ENCODE assay signal across 12 mouse cellular contexts in the genomic region with DNA sequence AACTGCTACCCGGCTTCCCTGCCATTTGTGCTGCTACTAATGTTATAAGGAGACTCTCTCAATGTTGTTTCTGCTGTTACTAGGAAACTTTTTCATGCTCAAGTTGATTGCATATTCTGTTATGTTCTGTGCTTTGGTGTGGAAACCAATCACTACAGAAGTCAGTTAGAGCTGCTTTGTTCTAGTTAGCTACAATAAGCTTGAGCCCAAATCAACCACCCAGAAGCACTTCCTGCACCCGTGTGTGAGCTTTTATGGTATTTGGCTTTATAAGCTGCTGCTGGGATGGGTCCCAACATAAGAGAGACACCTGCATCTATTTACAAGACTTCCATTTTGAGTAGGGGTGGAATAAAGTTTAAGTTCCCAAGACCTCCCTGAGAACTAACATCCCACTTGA.
A peak's percentile ranks its signal among the peaks of the same experiment; 100 is the strongest.
DNase-seq lines count a peak whose midpoint lies in the region.
"Had no signal": no experiment of that assay in that cellular context is flagged by ENCODE, and none has a peak within 500 bp of the region (broad histone marks: within the 10 kb centered on the region; RNA-seq: fewer than 3 reads in every experiment).

No protein-coding gene starts in this region.

- DNase-seq in CD8-positive naive resting alpha-beta T cell, adult 2 months (ENCODE audit: low read depth in 2 of 2, low spot score in 2 of 2), result peak; percentile 6 to 9
- DNase-seq in naive thymus-derived CD4-positive, alpha-beta T cell, adult 2 months (ENCODE audit: low read depth), result peak; percentile 60
- DNase-seq in thymus, postnatal 14 days, result peak; percentile 25
- no peak for DNase-seq in gastrocnemius, postnatal 14 days
- DNase-seq in left cerebral cortex, adult 18-20 months (ENCODE audit: low spot score in 2 of 2), result no peak
- DNase-seq in liver, result no peak
- DNase-seq: adrenal gland, adult 8-10 months; adrenal gland, postnatal 36 days; cerebellum, adult 2 months; cerebellum, postnatal 10 days; heart, adult 18-20 months; heart, postnatal 10 days had no signal

- intact Hi-C loops in gastrocnemius, postnatal 14 days (cut with DNase I; ENCODE audit: low total_unique reads), result no loop called here

Comparison
In these comparisons a context has a peak if more than half of its experiments do, and no peak if none do; other contexts are left out.
1. DNase-seq: peak in CD8-positive naive resting alpha-beta T cell, adult 2 months (2 of 2), naive thymus-derived CD4-positive, alpha-beta T cell, adult 2 months (single experiment) and thymus, postnatal 14 days (single experiment); none in gastrocnemius, postnatal 14 days (single experiment), left cerebral cortex, adult 18-20 months (0 of 2) and liver (single experiment).